Mouse (Mus musculus): ENCODE data around the gene Naf1.

Naf1 gene

GRCm38 (mm10) chr8:66860023-66860422 is at the start of gene Naf1:
Naf1 (plus strand) TSS chr8:66860217.
- DNase-seq, result peak; percentile 96

- DNase-seq, result peak; percentile 60 to 71
These were observed 1.0 kb downstream of the Naf1 start for GRCm38 (mm10) chr8:66860921-66861588.

- no peak for DNase-seq
These were observed 1.8 kb downstream of the Naf1 start for GRCm38 (mm10) chr8:66861589-66862500.

DNA sequence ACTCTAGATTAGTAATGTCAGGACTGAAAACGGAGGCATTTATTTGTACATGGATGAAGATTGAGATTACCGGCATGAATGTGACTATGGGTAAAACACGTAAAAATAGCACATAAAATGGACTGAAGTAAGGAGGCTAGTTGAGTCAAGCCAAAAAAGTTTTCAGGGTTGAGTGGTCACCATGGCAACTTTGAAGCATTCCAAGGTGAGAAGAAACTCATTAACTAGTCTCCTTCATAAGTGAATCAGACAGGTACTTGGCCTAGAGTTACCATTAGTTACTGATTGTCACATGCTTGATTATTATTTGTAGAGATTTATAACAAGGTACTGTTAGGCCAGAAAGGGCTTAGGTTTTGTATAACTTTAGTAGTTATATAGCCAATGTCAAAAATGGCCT is 3.7 kb downstream of the Naf1 start:
- no peak for DNase-seq

GRCm38 (mm10) chr8:66865120-66865519 is 5.1 kb downstream of the Naf1 start:
- no peak for DNase-seq

GRCm38 (mm10) chr8:66867679-66868078 is 7.7 kb downstream of the Naf1 start:
- DNase-seq, result no peak

GRCm38 (mm10) chr8:66869211-66869932 is 9.4 kb downstream of the Naf1 start:
- DNase-seq, result no peak

DNA sequence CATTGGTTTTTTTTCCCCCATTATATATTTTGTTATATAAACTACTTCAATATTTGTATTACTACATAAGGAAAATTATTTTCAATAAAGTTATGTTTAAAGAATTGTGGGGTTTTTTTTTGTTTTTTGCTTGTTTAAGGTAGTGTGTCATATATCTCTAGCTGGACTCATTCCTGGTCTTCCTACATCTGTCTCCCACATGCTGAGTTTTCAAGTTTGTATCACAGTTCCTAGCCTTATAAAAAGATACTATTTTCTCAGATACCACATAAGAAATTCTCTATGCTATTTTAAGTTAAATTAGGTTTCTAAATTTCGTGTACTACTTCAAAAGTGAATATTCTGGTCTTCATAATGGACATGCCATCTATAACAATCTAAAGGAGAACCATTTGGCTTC is 23.8 kb downstream of the Naf1 start:
- DNase-seq, result no peak

DNA sequence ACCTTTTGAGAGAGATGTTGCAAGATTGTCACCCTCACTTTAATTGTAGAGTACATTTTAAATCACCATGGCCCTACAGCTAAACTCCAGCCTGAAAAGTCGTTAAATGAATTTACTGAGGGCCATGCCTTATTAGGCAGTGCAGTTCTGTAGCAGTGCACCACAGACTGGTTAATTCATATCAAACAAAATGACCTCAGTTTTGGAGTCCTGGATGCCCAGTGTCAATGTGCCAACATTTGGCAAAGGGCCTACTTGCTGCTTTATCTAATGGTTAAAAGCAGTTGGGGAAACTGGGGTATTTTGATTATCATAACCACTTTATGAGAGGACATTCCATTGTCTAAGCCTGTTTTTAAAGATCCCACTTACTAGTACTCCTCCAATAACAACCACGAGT is 31.9 kb downstream of the Naf1 start:
- DNase-seq, result no peak

- no peak for DNase-seq
These were observed 45.0 kb downstream of the Naf1 start for GRCm38 (mm10) chr8:66905000-66905399.

- no peak for DNase-seq
These were observed 45.5 kb downstream of the Naf1 start for GRCm38 (mm10) chr8:66905557-66905956.

- no peak for DNase-seq
These were observed 46.1 kb downstream of the Naf1 start for GRCm38 (mm10) chr8:66906116-66906515.

- DNase-seq, result no peak
These were observed 50.7 kb downstream of the Naf1 start for GRCm38 (mm10) chr8:66910684-66911083.

- DNase-seq, result peak; percentile 51 to 58
These were observed 53.9 kb downstream of the Naf1 start for GRCm38 (mm10) chr8:66913616-66914536.

DNA sequence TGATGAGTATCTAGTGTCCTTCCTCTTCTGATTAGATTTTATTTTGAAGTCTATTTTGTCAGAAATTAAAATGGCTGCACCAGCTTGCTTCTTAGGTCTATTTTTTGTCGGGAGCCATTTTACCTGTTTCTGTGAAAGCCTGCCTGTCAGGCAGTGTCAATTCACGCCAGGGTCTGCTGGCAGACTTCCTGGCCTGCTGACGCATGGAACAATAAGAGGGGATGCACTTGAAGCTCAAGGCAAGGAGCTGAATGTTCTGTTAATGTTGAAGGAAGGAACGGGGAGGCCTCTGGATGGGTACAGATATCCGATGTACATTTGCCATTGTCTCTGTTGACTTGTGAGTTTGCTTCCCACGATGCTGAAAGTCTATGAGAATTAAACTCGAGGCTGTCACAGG is 56.0 kb downstream of the Naf1 start:
- no peak for DNase-seq

- no peak for DNase-seq
These were observed 57.9 kb downstream of the Naf1 start for GRCm38 (mm10) chr8:66917695-66918467.

DNA sequence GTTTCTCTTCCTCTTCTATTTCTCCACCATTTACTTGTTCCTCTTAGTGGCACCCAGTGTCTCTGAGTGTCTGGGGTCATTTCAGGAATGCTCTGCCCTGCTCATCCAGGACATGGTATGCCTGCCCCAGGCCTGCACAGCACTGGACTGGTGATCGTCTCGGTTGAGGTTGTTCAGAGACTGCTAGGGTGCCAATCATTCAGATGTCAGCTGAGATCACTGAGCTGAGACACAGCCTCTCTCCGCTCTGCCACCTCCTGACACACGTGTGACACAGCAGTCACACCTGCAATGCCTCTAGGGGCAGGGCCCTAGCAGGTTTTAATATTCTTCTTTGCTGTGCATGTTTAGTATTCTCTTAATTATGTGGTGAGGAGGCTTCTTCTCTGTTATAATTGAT is 58.5 kb downstream of the Naf1 start:
- DNase-seq, result peak in 1 of 2 experiments; percentile 2

- no peak for DNase-seq
These were observed 73.7 kb downstream of the Naf1 start for GRCm38 (mm10) chr8:66933746-66934145.

DNA sequence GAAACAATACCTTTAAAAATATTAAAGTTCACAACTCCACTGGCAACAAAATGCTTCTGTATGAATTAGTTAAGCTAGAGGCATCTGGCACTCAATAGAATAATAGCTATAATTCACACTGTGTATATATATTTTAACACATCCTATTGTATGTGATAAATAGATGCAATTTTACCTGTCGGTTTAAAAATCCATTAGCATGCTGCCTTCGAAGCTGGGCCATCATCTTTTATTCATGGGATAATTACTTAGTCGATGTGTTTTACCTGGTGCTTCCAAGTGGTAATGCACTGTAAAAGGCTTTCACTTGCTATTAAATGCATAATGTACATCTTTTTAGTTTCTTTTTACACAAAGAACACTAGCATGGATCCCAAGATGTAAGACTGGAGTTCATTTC is 76.2 kb downstream of the Naf1 start:
- no peak for DNase-seq

All from kidney, postnatal 4 days (tissue).